Mouse (Mus musculus): ENCODE measurements around the gene Rorc. TPM values are rescaled to one million over a fixed set of nuclear protein-coding genes. Genes with fewer than 3 reads are reported as not detected.

Rorc gene
- polyA plus RNA-seq, 1 experiment = 28.3 TPM

DNA sequence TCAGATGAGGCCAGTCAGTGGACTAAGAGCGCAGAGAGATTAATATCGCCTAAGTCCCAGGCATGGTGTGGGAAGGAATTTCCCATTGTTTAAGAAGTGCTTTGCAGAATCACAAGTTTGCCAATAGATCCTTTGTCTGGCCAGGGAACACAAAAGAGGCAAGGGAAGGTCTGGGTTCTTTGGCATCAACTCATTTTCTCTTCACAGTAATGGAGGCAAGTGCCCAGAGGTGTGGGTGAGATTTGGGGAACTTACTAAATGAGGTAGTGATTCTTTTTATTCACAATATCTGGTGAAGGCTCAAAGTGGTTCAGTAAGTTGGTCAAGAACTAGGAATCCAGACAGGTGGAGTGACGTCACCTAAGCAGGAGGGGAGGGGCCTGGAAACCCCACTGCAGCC, 27.7 kb upstream of the Rorc start:
- peaks cover 2% of the 10 kb centered on the region; the same call in 1 of the 2 replicates for H3K4me1 ChIP-seq (ENCODE audit: control insufficient read depth, insufficient read depth, insufficient read length, low read length)
- H3K4me3 ChIP-seq (ENCODE audit: low read depth, low read length) = no peak overlapping the region
- H3K27me3 ChIP-seq (ENCODE audit: control insufficient read depth, insufficient read depth, low read length) = no peaks in the 10 kb centered on the region
- 84% methylated on average over 3 of the region's 3 CpGs for WGBS
- TF ChIP-seq POLR2A (IDR thresholded peaks at IDR 0.05; ENCODE audit: low read depth, low read length) (no peak), CTCF (IDR thresholded peaks at IDR 0.05; ENCODE audit: extremely low read depth, insufficient read length, insufficient replicate concordance, low read depth, low read length) (no peak)
- no peak overlapping the region for H3K27ac ChIP-seq (ENCODE audit: insufficient read depth, low read depth, low read length)
- no peaks in the 10 kb centered on the region for H3K36me3 ChIP-seq (ENCODE audit: control insufficient read depth, insufficient read depth, low read length)

GRCm38 (mm10) chr3:94348146-94348545, 24.4 kb upstream of the Rorc start:
- Histone ChIP-seq H3K4me1 (ENCODE audit: control insufficient read depth, insufficient read depth, insufficient read length, low read length) (no peaks in the 10 kb centered on the region), H3K36me3 (ENCODE audit: control insufficient read depth, insufficient read depth, low read length) (no peaks in the 10 kb centered on the region), H3K27ac (ENCODE audit: insufficient read depth, low read depth, low read length) (no peak overlapping the region), H3K27me3 (ENCODE audit: control insufficient read depth, insufficient read depth, low read length) (no peaks in the 10 kb centered on the region), H3K4me3 (ENCODE audit: low read depth, low read length) (no peak overlapping the region)
- TF ChIP-seq POLR2A (IDR thresholded peaks at IDR 0.05; ENCODE audit: low read depth, low read length) (no peak), CTCF (IDR thresholded peaks at IDR 0.05; ENCODE audit: extremely low read depth, insufficient read length, insufficient replicate concordance, low read depth, low read length) (no peak)
- WGBS = 76% methylated on average over 2 of the region's 2 CpGs

DNA sequence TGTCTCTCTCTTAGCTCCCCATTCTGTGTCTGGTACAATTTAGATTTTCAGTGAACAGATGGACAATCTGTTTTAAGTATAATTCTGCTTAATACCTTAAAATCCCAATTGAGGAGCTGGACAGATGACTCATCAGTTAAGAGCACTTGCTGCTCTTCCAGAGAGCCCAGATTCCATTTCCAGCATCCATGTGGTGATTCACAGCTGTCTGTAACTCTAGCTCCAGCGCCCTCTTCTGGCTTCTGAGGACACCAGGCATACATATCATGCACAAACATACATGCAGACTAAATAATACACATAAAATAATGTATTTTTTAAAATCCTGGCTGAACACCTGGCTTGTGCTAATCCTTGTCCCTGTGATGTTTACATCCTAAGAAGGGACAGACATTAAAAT, 11.8 kb upstream of the Rorc start:
- TF ChIP-seq POLR2A (IDR thresholded peaks at IDR 0.05; ENCODE audit: low read depth, low read length) = no peak
- TF ChIP-seq CTCF (IDR thresholded peaks at IDR 0.05; ENCODE audit: extremely low read depth, insufficient read length, insufficient replicate concordance, low read depth, low read length) = no peak
- WGBS = 0% methylated on average over 1 of the region's 1 CpGs
- Histone ChIP-seq H3K36me3 (ENCODE audit: control insufficient read depth, insufficient read depth, low read length) (no peaks in the 10 kb centered on the region), H3K4me1 (ENCODE audit: control insufficient read depth, insufficient read depth, insufficient read length, low read length) (peaks cover 2% of the 10 kb centered on the region), H3K27me3 (ENCODE audit: control insufficient read depth, insufficient read depth, low read length) (no peaks in the 10 kb centered on the region; the same call in 1 of the 2 replicates), H3K27ac (ENCODE audit: insufficient read depth, low read depth, low read length) (no peak overlapping the region), H3K4me3 (ENCODE audit: low read depth, low read length) (no peak overlapping the region)

- WGBS = 74% methylated on average over 7 of the region's 7 CpGs
- H3K4me1 ChIP-seq (ENCODE audit: control insufficient read depth, insufficient read depth, insufficient read length, low read length) = peaks cover 5% of the 10 kb centered on the region
- no peak within 1 kb of the TSS for H3K27ac ChIP-seq (ENCODE audit: insufficient read depth, low read depth, low read length)
- H3K27me3 ChIP-seq (ENCODE audit: control insufficient read depth, insufficient read depth, low read length) = no peaks in the 10 kb centered on the region; the same call in 1 of the 2 replicates
- TF ChIP-seq CTCF (IDR thresholded peaks at IDR 0.05; ENCODE audit: extremely low read depth, insufficient read length, insufficient replicate concordance, low read depth, low read length) = no peak
- no peak for TF ChIP-seq POLR2A (IDR thresholded peaks at IDR 0.05; ENCODE audit: low read depth, low read length)
- H3K4me3 ChIP-seq (ENCODE audit: low read depth, low read length) = peak within 1 kb of the TSS; percentile 62
- H3K36me3 ChIP-seq (ENCODE audit: control insufficient read depth, insufficient read depth, low read length) = no peaks in the 10 kb centered on the region
Observed at GRCm38 (mm10) chr3:94362138-94362537, 10.5 kb upstream of the Rorc start, which contains the start of gene C2cd4d. TSS of gene C2cd4d (plus strand) at chr3:94362438.

GRCm38 (mm10) chr3:94363291-94364153, 9.1 kb upstream of the Rorc start:
- no peaks in the 10 kb centered on the region; the same call in 1 of the 2 replicates for H3K27me3 ChIP-seq (ENCODE audit: control insufficient read depth, insufficient read depth, low read length)
- H3K36me3 ChIP-seq (ENCODE audit: control insufficient read depth, insufficient read depth, low read length) = no peaks in the 10 kb centered on the region
- no peak overlapping the region for H3K27ac ChIP-seq (ENCODE audit: insufficient read depth, low read depth, low read length)
- peak overlapping the region; percentile 62 for H3K4me3 ChIP-seq (ENCODE audit: low read depth, low read length)
- peaks cover 15% of the 10 kb centered on the region for H3K4me1 ChIP-seq (ENCODE audit: control insufficient read depth, insufficient read depth, insufficient read length, low read length)
- no peak for TF ChIP-seq CTCF (IDR thresholded peaks at IDR 0.05; ENCODE audit: extremely low read depth, insufficient read length, insufficient replicate concordance, low read depth, low read length)
- no peak for TF ChIP-seq POLR2A (IDR thresholded peaks at IDR 0.05; ENCODE audit: low read depth, low read length)
- WGBS = 9% methylated on average over 97 of the region's 97 CpGs

- WGBS = 21% methylated on average over 23 of the region's 23 CpGs
- TF ChIP-seq POLR2A (IDR thresholded peaks at IDR 0.05; ENCODE audit: low read depth, low read length) (no peak), CTCF (IDR thresholded peaks at IDR 0.05; ENCODE audit: extremely low read depth, insufficient read length, insufficient replicate concordance, low read depth, low read length) (no peak)
- no peak overlapping the region for H3K27ac ChIP-seq (ENCODE audit: insufficient read depth, low read depth, low read length)
- H3K4me3 ChIP-seq (ENCODE audit: low read depth, low read length) = peak overlapping the region; percentile 62
- no peaks in the 10 kb centered on the region; the same call in 1 of the 2 replicates for H3K27me3 ChIP-seq (ENCODE audit: control insufficient read depth, insufficient read depth, low read length)
- H3K36me3 ChIP-seq (ENCODE audit: control insufficient read depth, insufficient read depth, low read length) = no peaks in the 10 kb centered on the region
- H3K4me1 ChIP-seq (ENCODE audit: control insufficient read depth, insufficient read depth, insufficient read length, low read length) = peaks cover 19% of the 10 kb centered on the region
Observed at GRCm38 (mm10) chr3:94364154-94364526, 8.5 kb upstream of the Rorc start.

- TF ChIP-seq POLR2A (IDR thresholded peaks at IDR 0.05; ENCODE audit: low read depth, low read length) (no peak), CTCF (IDR thresholded peaks at IDR 0.05; ENCODE audit: extremely low read depth, insufficient read length, insufficient replicate concordance, low read depth, low read length) (peak; percentile 79; the same call in 1 of the 2 replicates)
- Histone ChIP-seq H3K27ac (ENCODE audit: insufficient read depth, low read depth, low read length) (peak overlapping the region; percentile 93; the same call in 1 of the 2 replicates), H3K27me3 (ENCODE audit: control insufficient read depth, insufficient read depth, low read length) (no peaks in the 10 kb centered on the region; the same call in 1 of the 2 replicates), H3K36me3 (ENCODE audit: control insufficient read depth, insufficient read depth, low read length) (no peaks in the 10 kb centered on the region), H3K4me3 (ENCODE audit: low read depth, low read length) (no peak overlapping the region), H3K4me1 (ENCODE audit: control insufficient read depth, insufficient read depth, insufficient read length, low read length) (peaks cover 28% of the 10 kb centered on the region)
- 9% methylated on average over 3 of the region's 3 CpGs for WGBS
Observed at GRCm38 (mm10) chr3:94366761-94367160, 5.8 kb upstream of the Rorc start.
